Mouse (Mus musculus) gastrocnemius, postnatal 36 days (tissue): ENCODE measurements around the gene H60b. TPM values are rescaled to one million over a fixed set of nuclear protein-coding genes. Genes with fewer than 3 reads are reported as not detected.
"Not testable (repeated sequence)": the region's sequence is repeated elsewhere in the genome, so short reads cannot be mapped to it uniquely, and the experiment has no call there.

Experiments used
- DNase-seq, 2 experiments: peaks; one replicate each; pipeline ENCODE4 v3.0.0; 2022
- intact Hi-C: fragments of 180-260 bp; cut with DNase I; formaldehyde crosslinking; loops from one replicate; pipeline ENCODE4 v1.15.1; 2025
- total RNA-seq, 2 experiments: library from RNA; stranded (reverse); gene quantifications; 2 replicates each; pipeline ENCODE4 v1.2.3; 2021

H60b gene
- total RNA-seq, 2 experiments from 2014 or later: not detected

- intact Hi-C loops, DNase-seq: not testable (repeated sequence)
These were observed 112.7 kb downstream of the H60b start for GRCm38 (mm10) chr10:22270879-22271786.

- DNase-seq, intact Hi-C loops: not testable (repeated sequence)
These were observed 114.7 kb downstream of the H60b start for GRCm38 (mm10) chr10:22272914-22273683.

- DNase-seq: no peak
- intact Hi-C loops: no loop called here
These were observed 115.4 kb downstream of the H60b start for GRCm38 (mm10) chr10:22273684-22274305.

GRCm38 (mm10) chr10:22274445-22275057 lies 116.2 kb downstream of the H60b start:
- no peak for DNase-seq
- intact Hi-C loops: no loop called here

GRCm38 (mm10) chr10:22278468-22278867 lies 120.1 kb downstream of the H60b start:
- intact Hi-C loops, DNase-seq: not testable (repeated sequence)

GRCm38 (mm10) chr10:22282816-22283215 lies 124.4 kb downstream of the H60b start:
- DNase-seq: no peak
- intact Hi-C loops: no loop called here

- intact Hi-C loops: no loop called here
These were observed 137.3 kb downstream of the H60b start for GRCm38 (mm10) chr10:22295676-22296075.

GRCm38 (mm10) chr10:22297033-22297762 lies 138.8 kb downstream of the H60b start:
- intact Hi-C loops: no loop called here
- no peak for DNase-seq

More at GRCm38 (mm10) chr10:22295676-22296075, 137.3 kb downstream of the H60b start:
- no peak for DNase-seq

- intact Hi-C loops: no loop called here
- DNase-seq: no peak
These were observed 139.5 kb downstream of the H60b start for GRCm38 (mm10) chr10:22297766-22298461.

- intact Hi-C loops: no loop called here
- no peak for DNase-seq
These were observed 140.9 kb downstream of the H60b start for GRCm38 (mm10) chr10:22299324-22299723.

GRCm38 (mm10) chr10:22301641-22302040 lies 143.3 kb downstream of the H60b start:
- intact Hi-C loops: no loop called here
- no peak for DNase-seq

- DNase-seq: no peak
- intact Hi-C loops: no loop called here
These were observed 144.1 kb downstream of the H60b start for GRCm38 (mm10) chr10:22302344-22303057.

- no peak for DNase-seq
- intact Hi-C loops: no loop called here
These were observed 145.3 kb downstream of the H60b start for GRCm38 (mm10) chr10:22303736-22304135.

GRCm38 (mm10) chr10:22305801-22306200 lies 147.4 kb downstream of the H60b start:
- intact Hi-C loops: no loop called here

GRCm38 (mm10) chr10:22306452-22306851 lies 148.1 kb downstream of the H60b start:
- DNase-seq: no peak
- intact Hi-C loops: no loop called here

More at GRCm38 (mm10) chr10:22305801-22306200, 147.4 kb downstream of the H60b start:
- DNase-seq: no peak

GRCm38 (mm10) chr10:22308221-22308620 lies 149.8 kb downstream of the H60b start:
- intact Hi-C loops: no loop called here

GRCm38 (mm10) chr10:22322858-22323257 lies 164.5 kb downstream of the H60b start:
- no peak for DNase-seq
- intact Hi-C loops: no loop called here

More at GRCm38 (mm10) chr10:22308221-22308620, 149.8 kb downstream of the H60b start:
- no peak for DNase-seq
